Mouse (Mus musculus) forebrain, embryonic 12.5 days (tissue): ENCODE data around the gene Entpd1. TPM values are rescaled to one million over a fixed set of nuclear protein-coding genes. Genes with fewer than 3 reads are reported as not detected.
A peak's percentile ranks its signal among the peaks of the same experiment; 100 is the strongest.

Source experiments
- ATAC-seq: fragments of 200-750 bp; cut with Nextera tagmentation; 2 replicates; pipeline ENCODE4 v1.8.0; 2017; ENCODE audit warnings: moderate TSS enrichment; ENCODE audit not compliant: low FRiP score
- H3K27ac ChIP-seq: fragments of 300-500 bp; sonication (generic); 2 replicates; pipeline ENCODE4 v1.5.1; 2016; ENCODE audit warnings: mild to moderate bottlenecking
- H3K27me3 ChIP-seq: fragments of 300-500 bp; sonication (generic); 2 replicates; pipeline ENCODE4 v1.6.1; 2016; ENCODE audit warnings: mild to moderate bottlenecking
- H3K36me3 ChIP-seq: fragments of 300-500 bp; sonication (generic); replicated peaks from 2 replicates; pipeline ENCODE4 v1.6.1; 2016; ENCODE audit warnings: mild to moderate bottlenecking
- H3K4me1 ChIP-seq: fragments of 300-500 bp; sonication (generic); 2 replicates; pipeline ENCODE4 v1.6.1; 2016
- H3K4me2 ChIP-seq: fragments of 300-500 bp; sonication (generic); 2 replicates; pipeline ENCODE4 v1.6.1; 2016; ENCODE audit warnings: mild to moderate bottlenecking, moderate library complexity
- H3K4me3 ChIP-seq: fragments of 300-500 bp; sonication (generic); replicated peaks from 2 replicates; pipeline ENCODE4 v1.5.1; 2016; ENCODE audit warnings: mild to moderate bottlenecking
- H3K9ac ChIP-seq: fragments of 300-500 bp; sonication (generic); 2 replicates; pipeline ENCODE4 v1.6.1; 2016; ENCODE audit warnings: mild to moderate bottlenecking
- H3K9me3 ChIP-seq: fragments of 300-500 bp; sonication (generic); 2 replicates; pipeline ENCODE4 v1.6.1; 2016
- WGBS: fragments of 180-500 bp; shearing (Covaris S2); methylation state at CpG from one replicate; pipeline ENCODE4 v1.1.7; 2016; 5-methylcytosine and 5-hydroxymethylcytosine counted together
- polyA plus RNA-seq: library from polyadenylated mRNA; unstranded; fragments of >200 nt; fragmentation: Nextera tagmentation; extraction: Ambion mirVana; gene quantifications from 2 replicates; pipeline ENCODE4 v1.2.1, GENCODE M21; 2016

Entpd1 gene
- polyA plus RNA-seq, 1 experiment from 2014 or later: 12.6 TPM

DNA sequence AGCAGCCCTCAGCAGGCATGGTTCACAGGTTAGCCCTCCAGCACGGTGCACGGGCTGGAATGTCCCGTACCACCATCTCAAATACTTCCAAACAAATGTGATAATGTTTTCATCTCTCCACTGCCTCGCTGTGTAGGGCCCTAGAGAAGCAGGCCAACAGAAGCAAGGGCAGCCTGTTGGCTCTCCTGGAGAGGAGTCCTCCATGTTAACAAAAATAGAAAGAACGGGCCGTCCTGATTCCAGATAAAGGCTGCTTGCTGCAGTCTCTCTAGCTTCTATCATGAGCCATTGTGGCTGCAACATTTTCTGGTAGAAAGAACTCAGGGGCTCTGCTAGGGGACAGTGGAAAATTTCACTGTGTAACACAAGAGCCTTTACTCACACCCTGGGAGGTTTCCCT, 104.8 kb downstream of the Entpd1 start:
- no peak for ATAC-seq
- Histone ChIP-seq H3K9ac (no peak overlapping the region), H3K9me3 (no peaks in the 10 kb centered on the region), H3K4me1 (peaks cover 7% of the 10 kb centered on the region; the same call in 1 of the 2 replicates), H3K4me2 (no peak overlapping the region), H3K27me3 (no peaks in the 10 kb centered on the region), H3K4me3 (no peak overlapping the region), H3K27ac (no peak overlapping the region), H3K36me3 (no peaks in the 10 kb centered on the region)
- 82% methylated on average over 6 of the region's 6 CpGs for WGBS

GRCm38 (mm10) chr19:40719439-40720105, 107.4 kb downstream of the Entpd1 start:
- Histone ChIP-seq H3K36me3 (no peaks in the 10 kb centered on the region), H3K9ac (no peak overlapping the region), H3K27me3 (0 out of 2 replicates have a peak, but pooled peaks cover 4% of the 10 kb centered on the region), H3K4me1 (peaks cover 11% of the 10 kb centered on the region; the same call in 1 of the 2 replicates), H3K4me2 (no peak overlapping the region), H3K27ac (no peak overlapping the region), H3K4me3 (no peak overlapping the region), H3K9me3 (no peaks in the 10 kb centered on the region)
- ATAC-seq: no peak
- WGBS: 60% methylated on average over 11 of the region's 11 CpGs

DNA sequence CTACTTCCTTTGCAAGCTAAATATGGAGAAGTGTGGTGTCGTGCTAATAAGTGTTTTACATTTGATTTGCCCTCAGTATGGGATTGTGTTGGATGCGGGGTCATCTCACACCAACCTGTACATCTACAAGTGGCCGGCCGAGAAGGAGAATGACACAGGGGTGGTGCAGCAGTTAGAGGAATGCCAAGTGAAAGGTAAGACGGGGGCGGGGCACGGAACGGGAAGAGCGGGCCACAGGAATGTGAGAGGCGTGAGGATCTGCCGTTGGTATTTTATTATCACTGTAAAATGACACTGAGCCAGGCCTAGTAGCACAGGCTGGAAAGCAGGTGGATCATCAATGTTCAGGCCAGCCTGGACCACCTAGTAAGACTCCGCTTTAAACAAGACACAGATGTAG, 108.2 kb downstream of the Entpd1 start:
- Histone ChIP-seq H3K4me2 (no peak overlapping the region), H3K27ac (no peak overlapping the region), H3K27me3 (0 out of 2 replicates have a peak, but pooled peaks cover 4% of the 10 kb centered on the region), H3K9ac (no peak overlapping the region), H3K36me3 (no peaks in the 10 kb centered on the region), H3K4me3 (no peak overlapping the region), H3K4me1 (peaks cover 11% of the 10 kb centered on the region; the same call in 1 of the 2 replicates), H3K9me3 (no peaks in the 10 kb centered on the region)
- no peak for ATAC-seq
- WGBS: 90% methylated on average over 12 of the region's 12 CpGs

DNA sequence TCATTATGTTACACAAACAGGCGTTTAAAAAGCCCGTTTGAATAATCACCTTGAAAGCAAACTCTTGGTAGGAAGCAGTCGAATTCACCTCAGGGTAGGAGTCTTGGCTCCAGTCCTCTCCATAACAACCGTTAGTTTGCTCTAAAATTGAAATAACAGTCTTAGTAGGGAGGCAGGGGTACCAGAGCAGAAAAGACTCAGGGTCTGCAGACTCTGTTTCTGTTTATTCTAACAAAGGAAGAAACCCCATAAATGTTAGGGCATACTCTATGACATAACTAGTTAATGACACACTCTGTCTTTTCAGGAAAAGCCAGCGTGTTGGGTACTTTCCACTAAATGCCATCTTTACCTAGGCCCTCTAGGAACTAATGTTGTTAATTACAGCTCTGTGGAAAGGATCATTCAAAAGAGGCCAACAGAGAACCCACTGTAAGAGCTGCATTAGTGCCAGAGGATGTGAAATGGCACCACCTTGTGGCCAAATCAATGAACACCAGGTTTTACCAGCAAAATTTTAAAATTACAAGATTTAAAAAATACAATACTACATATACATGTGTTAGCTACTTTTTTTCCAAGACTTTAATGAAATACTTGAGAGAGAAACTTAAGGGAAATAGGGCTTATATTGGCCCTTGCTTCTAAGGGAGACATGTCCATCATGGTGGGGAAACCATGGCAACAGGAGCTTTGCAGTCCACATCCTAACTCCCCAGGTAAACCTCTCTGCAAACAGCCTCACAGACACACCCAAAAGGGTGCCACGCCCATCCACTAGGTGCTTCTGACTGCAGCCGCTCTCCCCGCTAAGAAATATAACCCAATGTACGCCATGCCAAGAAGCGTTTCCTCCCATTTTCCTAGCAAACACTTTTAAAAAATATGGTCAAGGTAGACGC, 110.2 kb downstream of the Entpd1 start:
- Histone ChIP-seq H3K4me1 (peaks cover 11% of the 10 kb centered on the region; the same call in 1 of the 2 replicates), H3K9me3 (no peaks in the 10 kb centered on the region), H3K4me3 (no peak overlapping the region), H3K27me3 (0 out of 2 replicates have a peak, but pooled peaks cover 4% of the 10 kb centered on the region), H3K4me2 (no peak overlapping the region), H3K9ac (no peak overlapping the region), H3K36me3 (no peaks in the 10 kb centered on the region), H3K27ac (0 out of 2 replicates have a peak overlapping the region, but pooled peaks have one; percentile 8)
- WGBS: 53% methylated on average over 11 of the region's 11 CpGs
- ATAC-seq: peak; percentile 82; the same call in 1 of the 2 replicates

GRCm38 (mm10) chr19:40723516-40723915, 111.3 kb downstream of the Entpd1 start:
- H3K36me3 ChIP-seq: no peaks in the 10 kb centered on the region
- H3K9ac ChIP-seq: 0 out of 2 replicates have a peak overlapping the region, but pooled peaks have one; percentile 7
- no peak overlapping the region for H3K4me3 ChIP-seq
- 76% methylated on average over 10 of the region's 10 CpGs for WGBS
- 0 out of 2 replicates have a peak, but pooled peaks cover 4% of the 10 kb centered on the region for H3K27me3 ChIP-seq
- no peak overlapping the region for H3K4me2 ChIP-seq
- no peak for ATAC-seq
- H3K4me1 ChIP-seq: peaks cover 11% of the 10 kb centered on the region; the same call in 1 of the 2 replicates
- H3K27ac ChIP-seq: no peak overlapping the region
- no peaks in the 10 kb centered on the region for H3K9me3 ChIP-seq

- no peak overlapping the region for H3K4me2 ChIP-seq
- ATAC-seq: no peak
- 0 out of 2 replicates have a peak, but pooled peaks cover 4% of the 10 kb centered on the region for H3K27me3 ChIP-seq
- no peak overlapping the region for H3K27ac ChIP-seq
- H3K36me3 ChIP-seq: no peaks in the 10 kb centered on the region
- WGBS: 86% methylated on average over 4 of the region's 4 CpGs
- H3K9me3 ChIP-seq: no peaks in the 10 kb centered on the region
- H3K9ac ChIP-seq: no peak overlapping the region
- H3K4me3 ChIP-seq: no peak overlapping the region
- H3K4me1 ChIP-seq: peaks cover 11% of the 10 kb centered on the region; the same call in 1 of the 2 replicates
Measured at GRCm38 (mm10) chr19:40726148-40726547, 114.0 kb downstream of the Entpd1 start.

DNA sequence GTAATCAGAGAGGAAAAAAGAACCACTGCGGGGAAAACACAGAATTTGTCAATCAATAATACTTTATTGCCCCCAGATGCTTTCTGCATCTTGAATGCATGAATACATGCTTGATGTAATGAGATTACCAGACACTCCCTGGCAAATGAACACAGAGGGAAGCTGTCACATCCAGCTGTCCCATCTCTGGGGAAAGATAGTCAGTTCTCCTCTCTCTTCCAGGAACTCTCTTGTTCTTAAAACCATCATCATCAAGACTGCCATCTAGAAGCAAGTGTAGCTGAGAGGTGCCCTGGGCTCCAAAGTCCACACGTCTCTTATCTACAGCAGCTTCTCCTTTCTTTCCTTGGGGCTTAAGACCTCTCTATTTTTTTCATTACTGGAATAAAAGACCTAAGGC, 114.4 kb downstream of the Entpd1 start:
- H3K9me3 ChIP-seq: no peaks in the 10 kb centered on the region
- H3K27ac ChIP-seq: no peak overlapping the region

GRCm38 (mm10) chr19:40728213-40728612, 116.0 kb downstream of the Entpd1 start:
- no peaks in the 10 kb centered on the region for H3K36me3 ChIP-seq
- H3K27me3 ChIP-seq: 0 out of 2 replicates have a peak, but pooled peaks cover 4% of the 10 kb centered on the region
- H3K4me3 ChIP-seq: no peak overlapping the region
- no peak overlapping the region for H3K27ac ChIP-seq
- no peaks in the 10 kb centered on the region for H3K4me1 ChIP-seq
- WGBS: 93% methylated on average over 4 of the region's 4 CpGs
- H3K9ac ChIP-seq: no peak overlapping the region
- no peaks in the 10 kb centered on the region for H3K9me3 ChIP-seq
- no peak for ATAC-seq
- no peak overlapping the region for H3K4me2 ChIP-seq

More for the DNA sequence above, 114.4 kb downstream of the Entpd1 start:
- ATAC-seq: no peak
- no peak overlapping the region for H3K9ac ChIP-seq
- H3K27me3 ChIP-seq: 0 out of 2 replicates have a peak, but pooled peaks cover 4% of the 10 kb centered on the region
- 80% methylated on average over 2 of the region's 2 CpGs for WGBS
- H3K36me3 ChIP-seq: no peaks in the 10 kb centered on the region
- no peak overlapping the region for H3K4me3 ChIP-seq
- no peak overlapping the region for H3K4me2 ChIP-seq
- H3K4me1 ChIP-seq: peaks cover 7% of the 10 kb centered on the region; the same call in 1 of the 2 replicates

DNA sequence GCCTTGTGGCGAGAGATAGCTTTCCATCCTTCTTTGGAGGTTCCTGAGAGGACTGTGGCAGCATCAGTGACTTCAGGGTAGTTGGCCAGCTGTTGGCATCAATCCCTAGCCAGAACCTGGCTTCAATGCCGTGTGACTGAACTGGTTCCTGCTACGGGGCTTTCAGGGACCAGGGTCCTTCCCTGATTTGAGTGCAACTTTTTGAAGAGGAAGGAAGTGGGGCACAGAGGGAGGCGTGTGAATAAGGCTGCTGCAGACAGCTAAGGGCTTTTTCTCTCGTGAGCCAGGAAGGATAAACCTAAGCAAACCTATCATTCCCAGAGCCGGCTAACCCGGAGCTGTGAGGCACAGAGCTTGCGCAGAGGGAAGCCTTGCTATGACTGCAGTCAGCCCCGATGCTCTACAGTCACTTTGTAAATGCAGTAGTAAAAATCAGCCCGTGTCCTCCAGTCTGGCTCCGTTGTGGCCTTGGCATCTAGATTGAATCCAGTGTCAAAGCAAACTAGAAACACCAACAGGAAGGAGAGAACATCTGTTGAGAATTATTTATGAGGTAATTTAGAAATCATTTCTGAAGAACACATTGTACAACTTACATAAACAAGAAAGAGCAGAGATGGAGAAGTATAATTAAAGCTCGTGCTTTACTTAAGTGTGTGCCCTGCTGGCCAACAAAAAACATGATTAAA, 116.7 kb downstream of the Entpd1 start:
- no peaks in the 10 kb centered on the region for H3K36me3 ChIP-seq
- H3K4me3 ChIP-seq: no peak overlapping the region
- 0 out of 2 replicates have a peak, but pooled peaks cover 3% of the 10 kb centered on the region for H3K4me1 ChIP-seq
- H3K9me3 ChIP-seq: no peaks in the 10 kb centered on the region
- H3K4me2 ChIP-seq: no peak overlapping the region
- WGBS: 72% methylated on average over 12 of the region's 12 CpGs
- H3K27me3 ChIP-seq: 0 out of 2 replicates have a peak, but pooled peaks cover 3% of the 10 kb centered on the region
- H3K9ac ChIP-seq: no peak overlapping the region
- no peak overlapping the region for H3K27ac ChIP-seq
- ATAC-seq: no peak

- Histone ChIP-seq H3K36me3 (no peaks in the 10 kb centered on the region), H3K4me2 (no peak overlapping the region), H3K9me3 (no peaks in the 10 kb centered on the region), H3K27ac (no peak overlapping the region), H3K4me1 (peaks cover 16% of the 10 kb centered on the region), H3K9ac (no peak overlapping the region), H3K4me3 (no peak overlapping the region), H3K27me3 (no peaks in the 10 kb centered on the region)
- no peak for ATAC-seq
- 80% methylated on average over 10 of the region's 10 CpGs for WGBS
Measured at GRCm38 (mm10) chr19:40733409-40733808, 121.2 kb downstream of the Entpd1 start.

DNA sequence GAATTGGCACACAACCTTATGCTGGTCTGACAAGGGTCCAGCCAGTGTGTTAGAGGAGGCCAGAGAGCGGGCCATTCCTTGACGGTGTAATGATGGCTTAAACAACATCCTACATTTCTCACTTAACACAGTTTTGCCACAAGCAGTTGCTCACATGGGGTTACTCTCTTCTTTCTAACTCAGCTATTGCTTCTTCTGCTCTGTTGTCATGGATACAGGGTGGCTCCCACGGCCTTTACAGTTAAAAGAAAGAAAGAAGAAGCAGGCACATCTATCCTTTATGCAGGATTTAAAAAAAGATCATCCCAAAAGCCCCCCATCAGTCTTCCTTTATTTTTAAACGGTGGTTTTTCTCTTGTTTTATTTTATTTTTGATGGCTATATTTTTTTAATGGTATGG, 121.7 kb downstream of the Entpd1 start:
- Histone ChIP-seq H3K4me2 (no peak overlapping the region), H3K27ac (no peak overlapping the region), H3K27me3 (no peaks in the 10 kb centered on the region), H3K36me3 (0 out of 2 replicates have a peak, but pooled peaks cover 2% of the 10 kb centered on the region), H3K9me3 (no peaks in the 10 kb centered on the region), H3K4me1 (peaks cover 16% of the 10 kb centered on the region), H3K9ac (no peak overlapping the region), H3K4me3 (no peak overlapping the region)
- ATAC-seq: no peak
- 67% methylated on average over 4 of the region's 4 CpGs for WGBS
